Mouse (Mus musculus) small intestine, adult 10 weeks (tissue): ENCODE data around the gene Agr3. TPM values are rescaled to one million over a fixed set of nuclear protein-coding genes. Genes with fewer than 3 reads are reported as not detected.

Experiments
- polyA plus RNA-seq: library from polyadenylated mRNA; stranded (reverse); fragments of 350-450 nt; fragmentation: Illumina TruSeq; extraction: RNeasy Lipid Tissue Mini Kit (QIAGEN cat#74804); gene quantifications from one replicate; pipeline ENCODE4 v1.2.3, GENCODE M21; 2014; ENCODE audit warnings: low replicate concordance

Gene Agr3
- polyA plus RNA-seq, result 20.6 TPM

GRCm38 (mm10) chr12:35925402-35925801, at the start of gene Agr3:
Gene Agr3 (plus strand): TSS chr12:35925620.

GRCm38 (mm10) chr12:35992711-35993110, 67.3 kb downstream of the Agr3 start, which contains the start of gene Agr2:
Gene Agr2 (plus strand): TSS chr12:35992907.

Other genes with a start within 250 kb of the Agr3 start
- 313 TPM for gene Agr2, start 67.3 kb downstream of the Agr3 start, polyA plus RNA-seq
- 262 TPM for gene Tspan13, start 116.9 kb downstream of the Agr3 start, polyA plus RNA-seq
- 49.5 TPM for gene Ankmy2, start 231.5 kb downstream of the Agr3 start, polyA plus RNA-seq
- 39.2 TPM for gene Bzw2, start 232.5 kb downstream of the Agr3 start, polyA plus RNA-seq